Mouse (Mus musculus) cortical plate, adult 2 months (tissue): ENCODE results near the gene Fam3c.

Source experiments
- CTCF ChIP-seq: fragments of 200-500 bp; IDR thresholded peaks from 2 replicates; pipeline ENCODE4 v1.5.1; 2011; ENCODE audit warnings: mild to moderate bottlenecking, control low read depth, low read length; ENCODE audit not compliant: insufficient read depth; ENCODE audit errors: extremely low read depth
- POLR2A ChIP-seq: fragments of 200-500 bp; IDR thresholded peaks from 2 replicates; pipeline ENCODE4 v1.6.1; 2011; ENCODE audit warnings: mild to moderate bottlenecking, low read length, control low read depth; ENCODE audit not compliant: insufficient read depth; ENCODE audit errors: extremely low read depth

- no peak for TF ChIP-seq POLR2A
- no peak for TF ChIP-seq CTCF
Measured at GRCm38 (mm10) chr6:22355396-22356085, 502 bp downstream of the Fam3c start.
